Mouse (Mus musculus) midbrain, postnatal 0 days (tissue): Measurements from ENCODE around the gene Slc16a8. TPM values are rescaled to one million over a fixed set of nuclear protein-coding genes. Genes with fewer than 3 reads are reported as not detected.

Experiments
- ATAC-seq: fragments of 200-750 bp; cut with Nextera tagmentation; 2 replicates; pipeline ENCODE4 v1.8.0; 2017; ENCODE audit warnings: moderate number of reproducible peaks, mild to moderate bottlenecking, moderate TSS enrichment, moderate library complexity; ENCODE audit not compliant: low FRiP score
- DNase-seq: peaks from one replicate; pipeline ENCODE4 v3.0.0-alpha.2; 2015; ENCODE audit warnings: low spot score
- H3K27ac ChIP-seq: fragments of 300-500 bp; sonication (generic); 2 replicates; pipeline ENCODE4 v1.5.1; 2014; ENCODE audit warnings: low read depth, mild to moderate bottlenecking, low read length, mixed read lengths
- H3K27me3 ChIP-seq: fragments of 300-500 bp; sonication (generic); 2 replicates; pipeline ENCODE4 v1.6.1; 2014; ENCODE audit warnings: low read length, control low read depth, mixed read lengths; ENCODE audit not compliant: insufficient read depth
- H3K36me3 ChIP-seq: fragments of 300-500 bp; sonication (generic); 2 replicates; pipeline ENCODE4 v1.6.1; 2014; ENCODE audit warnings: low read length, control low read depth, mixed read lengths; ENCODE audit not compliant: insufficient read depth
- H3K4me1 ChIP-seq: fragments of 300-500 bp; sonication (generic); 2 replicates; pipeline ENCODE4 v1.6.1; 2014; ENCODE audit warnings: mild to moderate bottlenecking, control low read depth, antibody characterized with exemption, low read length, mixed read lengths; ENCODE audit not compliant: insufficient read depth
- H3K4me2 ChIP-seq: fragments of 300-500 bp; sonication (generic); 2 replicates; pipeline ENCODE4 v1.6.1; 2014; ENCODE audit warnings: low read depth, mild to moderate bottlenecking, low read length, mixed read lengths; ENCODE audit not compliant: poor library complexity, severe bottlenecking
- H3K4me3 ChIP-seq: fragments of 300-500 bp; sonication (generic); 2 replicates; pipeline ENCODE4 v1.5.1; 2014; ENCODE audit warnings: low read depth, mild to moderate bottlenecking, low read length, moderate library complexity
- H3K9ac ChIP-seq: fragments of 300-500 bp; sonication (generic); replicated peaks from 2 replicates; pipeline ENCODE4 v1.6.1; 2014; ENCODE audit warnings: mild to moderate bottlenecking, low read length, moderate library complexity, mixed read lengths; ENCODE audit not compliant: poor library complexity, severe bottlenecking
- H3K9me3 ChIP-seq: fragments of 300-500 bp; sonication (generic); 2 replicates; pipeline ENCODE4 v1.6.1; 2016; ENCODE audit warnings: low read length, control low read depth
- CTCF ChIP-seq: IDR thresholded peaks from 2 replicates; pipeline ENCODE4 v1.5.1; 2016; ENCODE audit warnings: antibody characterized with exemption, mild to moderate bottlenecking
- WGBS: fragments of 180-500 bp; shearing (Covaris S2); extraction: QIAGEN DNeasy Blood & Tissue Kit; methylation state at CpG from one replicate; pipeline ENCODE4 v1.1.7; 2014; 5-methylcytosine and 5-hydroxymethylcytosine counted together
- polyA plus RNA-seq: library from polyadenylated mRNA; unstranded; fragments of >200 nt; fragmentation: Nextera tagmentation; extraction: Ambion mirVana; gene quantifications from 2 replicates; pipeline ENCODE4 v1.2.1, GENCODE M21; 2015
- total RNA-seq: library from RNA; depleted of rRNA; stranded (reverse); fragments of >200 nt; gene quantifications from 2 replicates; pipeline ENCODE4 v1.2.3, GENCODE M21; 2014

Gene Slc16a8
- total and polyA plus RNA-seq, 2 experiments from 2014 or later, result 0.54 to 0.93 TPM

- 15% methylated on average over 10 of the region's 10 CpGs for WGBS
- H3K9me3 ChIP-seq, result no peaks in the 10 kb centered on the region
- no peaks in the 10 kb centered on the region for H3K4me1 ChIP-seq
- TF ChIP-seq CTCF, result peak; percentile 100
- H3K9ac ChIP-seq, result 0 out of 2 replicates have a peak overlapping the region, but pooled peaks have one; percentile 24
- no peaks in the 10 kb centered on the region for H3K27me3 ChIP-seq
- ATAC-seq, result peak; percentile 97
- peak overlapping the region; percentile 26; the same call in 1 of the 2 replicates for H3K4me2 ChIP-seq
- H3K4me3 ChIP-seq, result no peak overlapping the region
- H3K36me3 ChIP-seq, result peaks cover 58% of the 10 kb centered on the region
- peak; percentile 95 for DNase-seq
- H3K27ac ChIP-seq, result peak overlapping the region; percentile 47; the same call in 1 of the 2 replicates
Measured at GRCm38 (mm10) chr15:79243234-79244042, 11.1 kb downstream of the Slc16a8 start.

GRCm38 (mm10) chr15:79242574-79243233, 11.9 kb downstream of the Slc16a8 start:
- H3K9me3 ChIP-seq, result no peaks in the 10 kb centered on the region
- TF ChIP-seq CTCF, result no peak
- H3K9ac ChIP-seq, result no peak overlapping the region
- DNase-seq, result no peak
- peak overlapping the region; percentile 43; the same call in 1 of the 2 replicates for H3K27ac ChIP-seq
- 75% methylated on average over 13 of the region's 13 CpGs for WGBS
- H3K4me1 ChIP-seq, result no peaks in the 10 kb centered on the region
- no peak overlapping the region for H3K4me3 ChIP-seq
- H3K36me3 ChIP-seq, result peaks cover 52% of the 10 kb centered on the region
- no peaks in the 10 kb centered on the region for H3K27me3 ChIP-seq
- H3K4me2 ChIP-seq, result no peak overlapping the region
- ATAC-seq, result peak; percentile 4; the same call in 1 of the 2 replicates

- WGBS, result 77% methylated on average over 6 of the region's 6 CpGs
- TF ChIP-seq CTCF, result no peak
- peaks cover 36% of the 10 kb centered on the region for H3K36me3 ChIP-seq
- DNase-seq (no peak), ATAC-seq (no peak)
- no peaks in the 10 kb centered on the region for H3K4me1 ChIP-seq
- no peak overlapping the region for H3K4me3 ChIP-seq
- H3K4me2 ChIP-seq, result no peak overlapping the region
- H3K9ac ChIP-seq, result no peak overlapping the region
- no peaks in the 10 kb centered on the region for H3K9me3 ChIP-seq
- H3K27ac ChIP-seq, result no peak overlapping the region
- no peaks in the 10 kb centered on the region for H3K27me3 ChIP-seq
Measured at GRCm38 (mm10) chr15:79238036-79238435, 16.5 kb downstream of the Slc16a8 start.

- Histone ChIP-seq H3K9ac (no peak overlapping the region), H3K4me2 (no peak overlapping the region), H3K4me3 (no peak overlapping the region), H3K4me1 (no peaks in the 10 kb centered on the region), H3K27ac (no peak overlapping the region), H3K9me3 (no peaks in the 10 kb centered on the region), H3K27me3 (no peaks in the 10 kb centered on the region), H3K36me3 (peaks cover 34% of the 10 kb centered on the region)
- no peak for ATAC-seq
- no peak for DNase-seq
- 77% methylated on average over 9 of the region's 9 CpGs for WGBS
- no peak for TF ChIP-seq CTCF
Measured at GRCm38 (mm10) chr15:79235268-79235667, 19.3 kb downstream of the Slc16a8 start.

- H3K4me2 ChIP-seq, result peak within 1 kb of the TSS; percentile 97
- WGBS, result under 1% methylated on average over 51 of the region's 51 CpGs
Measured at GRCm38 (mm10) chr15:79229058-79229821, 25.3 kb downstream of the Slc16a8 start, which contains the start of the genes Pick1 and Gm49486. TSS of gene Pick1 (plus strand) at chr15:79229173. TSS of gene Gm49486 (plus strand) at chr15:79229391.

More at GRCm38 (mm10) chr15:79229058-79229821, 25.3 kb downstream of the Slc16a8 start, which contains the start of the genes Pick1 and Gm49486:
- Histone ChIP-seq H3K36me3 (peaks cover 7% of the 10 kb centered on the region; the same call in 1 of the 2 replicates), H3K4me1 (0 out of 2 replicates have a peak, but pooled peaks cover 9% of the 10 kb centered on the region), H3K4me3 (peak within 1 kb of the TSS; percentile 80), H3K9ac (peak within 1 kb of the TSS; percentile 97), H3K9me3 (no peaks in the 10 kb centered on the region), H3K27ac (peak within 1 kb of the TSS; percentile 92), H3K27me3 (no peaks in the 10 kb centered on the region)
- peak; percentile 30; the same call in 1 of the 2 replicates for TF ChIP-seq CTCF
- ATAC-seq, result peak; percentile 85
- DNase-seq, result peak; percentile 89
